Mouse (Mus musculus) frontal cortex, adult (tissue): ENCODE results near the gene Tmem260.

Experiments
- ATAC-seq: cut with Nextera tagmentation; 2 replicates; pipeline ENCODE4 v1.9.2; 2017; ENCODE audit warnings: mild to moderate bottlenecking, moderate library complexity, mixed read lengths; ENCODE audit not compliant: low TSS enrichment

The Tmem260 gene

GRCm38 (mm10) chr14:48481591-48481990 lies 35.7 kb downstream of the Tmem260 start:
- peak; percentile 100 for ATAC-seq

- ATAC-seq: no peak
Observed at GRCm38 (mm10) chr14:48482762-48483161, 36.8 kb downstream of the Tmem260 start.

GRCm38 (mm10) chr14:48493896-48494295 lies 48.0 kb downstream of the Tmem260 start:
- ATAC-seq: peak; percentile 69; the same call in 1 of the 2 replicates

DNA sequence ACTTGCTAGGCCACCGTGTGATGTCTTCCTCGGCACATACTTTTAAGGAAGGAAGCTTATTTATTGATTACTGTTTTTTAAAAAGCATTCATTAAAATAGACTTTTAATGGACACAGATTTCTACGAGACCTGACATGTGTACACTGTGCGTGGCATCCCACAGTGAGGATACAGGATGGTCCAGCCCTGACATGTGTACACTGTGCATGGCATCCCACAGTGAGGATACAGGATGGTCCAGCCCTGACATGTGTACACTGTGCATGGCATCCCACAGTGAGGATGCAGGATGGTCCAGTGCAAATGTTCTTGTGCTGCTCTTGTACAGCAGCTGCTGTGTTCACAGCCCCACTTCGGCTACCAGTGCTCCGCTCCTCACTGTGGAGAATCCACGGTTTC lies 56.6 kb downstream of the Tmem260 start:
- ATAC-seq: no peak

DNA sequence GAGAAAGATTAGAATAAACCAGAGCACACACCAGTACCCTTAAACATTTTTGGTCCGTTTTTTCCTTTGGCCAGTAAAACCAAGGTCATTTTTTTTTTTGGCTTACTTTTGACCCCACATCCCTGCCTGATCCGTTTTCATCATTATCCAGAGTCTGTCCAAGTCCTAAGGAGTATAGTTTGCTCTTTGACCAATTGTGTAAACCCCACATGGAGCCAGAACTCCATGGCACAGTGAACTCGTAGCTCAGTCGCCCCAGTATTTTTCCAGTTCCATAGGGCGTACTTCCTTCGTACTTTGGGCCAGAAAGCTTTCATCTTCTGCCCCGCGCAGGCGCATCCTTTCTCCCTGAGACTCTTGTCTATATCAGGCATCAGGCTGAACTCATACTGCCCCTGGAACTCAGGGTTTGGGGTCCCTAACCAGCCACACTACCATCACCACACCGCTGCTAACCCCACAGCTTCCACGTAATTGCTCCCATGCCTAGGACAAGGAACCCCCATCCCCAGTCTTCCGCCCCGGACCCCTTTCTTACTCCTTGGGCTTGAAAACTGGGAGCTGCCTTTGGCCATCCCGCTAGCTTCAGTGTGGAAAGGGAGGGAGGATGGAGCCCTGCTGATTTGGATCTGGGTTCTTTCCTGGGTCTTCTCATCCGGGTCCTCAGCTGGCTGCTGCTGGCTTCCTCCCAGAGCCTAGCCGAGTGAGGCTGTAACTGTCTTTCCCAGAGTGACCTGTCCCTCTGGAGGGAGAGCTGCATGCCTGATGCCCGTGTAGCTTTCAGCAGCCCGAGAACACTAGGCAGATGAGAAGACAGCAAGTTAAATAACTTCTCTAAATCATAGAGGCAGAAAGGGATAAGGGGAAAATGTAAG lies 58.0 kb downstream of the Tmem260 start:
- ATAC-seq: no peak

DNA sequence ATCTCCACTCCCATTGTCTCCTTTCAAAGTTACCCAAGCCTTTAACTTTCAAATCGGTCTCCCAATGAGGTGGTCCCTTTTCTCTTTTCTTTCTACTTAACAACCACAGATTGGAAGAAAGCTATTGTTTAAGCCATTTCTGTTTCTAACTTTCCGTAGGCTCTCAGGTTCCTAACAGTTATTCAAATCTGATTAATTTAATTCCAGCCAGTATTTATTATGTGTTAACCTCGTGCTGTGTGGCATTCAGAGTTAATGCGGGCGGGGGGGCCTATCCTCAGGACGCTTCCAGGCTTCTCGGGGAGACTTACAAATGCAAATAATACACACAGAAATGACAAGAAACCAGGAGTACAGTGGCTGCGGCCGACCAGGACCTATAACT lies 58.6 kb downstream of the Tmem260 start:
- no peak for ATAC-seq

DNA sequence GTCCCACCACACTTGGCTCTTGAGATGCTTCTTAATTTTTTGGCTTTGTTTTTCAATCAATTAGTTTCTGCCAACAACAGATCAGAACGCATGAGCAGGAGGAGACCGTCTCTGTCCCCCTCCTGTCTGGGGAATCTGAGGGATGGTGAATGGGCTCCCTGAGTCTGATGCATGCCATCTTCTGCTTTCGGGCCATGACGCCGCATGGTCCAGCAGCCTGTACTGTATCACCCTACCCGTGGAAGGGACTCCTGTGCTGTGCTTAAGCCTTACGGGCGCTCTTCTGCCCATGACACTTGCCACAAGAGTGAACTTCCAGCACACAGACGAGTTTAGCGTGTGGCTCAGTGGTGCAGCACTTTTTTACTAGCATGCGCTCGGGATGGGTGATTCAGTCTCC lies 59.7 kb downstream of the Tmem260 start:
- ATAC-seq: no peak

- ATAC-seq: no peak
Observed at GRCm38 (mm10) chr14:48507376-48507775, 61.5 kb downstream of the Tmem260 start.

DNA sequence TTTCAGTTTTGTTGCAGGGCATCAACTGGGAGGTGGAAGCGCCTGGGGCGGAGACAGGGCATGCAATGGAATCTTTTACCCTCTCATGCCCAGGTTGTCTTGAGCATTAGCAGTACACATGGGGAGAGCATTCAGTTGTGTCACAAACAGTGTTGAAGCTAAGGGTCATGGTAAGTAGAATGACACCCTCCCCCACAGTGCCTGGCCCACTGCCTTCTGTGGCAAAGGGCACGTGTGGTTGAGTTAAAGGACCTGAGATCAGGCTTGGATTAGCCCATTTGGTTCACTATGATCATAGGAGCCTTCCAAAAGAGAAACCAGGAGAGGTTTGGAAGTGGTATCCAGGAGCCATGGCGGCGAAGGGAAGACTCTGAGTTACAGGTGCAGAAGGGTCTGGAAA lies 63.2 kb downstream of the Tmem260 start:
- ATAC-seq: no peak

DNA sequence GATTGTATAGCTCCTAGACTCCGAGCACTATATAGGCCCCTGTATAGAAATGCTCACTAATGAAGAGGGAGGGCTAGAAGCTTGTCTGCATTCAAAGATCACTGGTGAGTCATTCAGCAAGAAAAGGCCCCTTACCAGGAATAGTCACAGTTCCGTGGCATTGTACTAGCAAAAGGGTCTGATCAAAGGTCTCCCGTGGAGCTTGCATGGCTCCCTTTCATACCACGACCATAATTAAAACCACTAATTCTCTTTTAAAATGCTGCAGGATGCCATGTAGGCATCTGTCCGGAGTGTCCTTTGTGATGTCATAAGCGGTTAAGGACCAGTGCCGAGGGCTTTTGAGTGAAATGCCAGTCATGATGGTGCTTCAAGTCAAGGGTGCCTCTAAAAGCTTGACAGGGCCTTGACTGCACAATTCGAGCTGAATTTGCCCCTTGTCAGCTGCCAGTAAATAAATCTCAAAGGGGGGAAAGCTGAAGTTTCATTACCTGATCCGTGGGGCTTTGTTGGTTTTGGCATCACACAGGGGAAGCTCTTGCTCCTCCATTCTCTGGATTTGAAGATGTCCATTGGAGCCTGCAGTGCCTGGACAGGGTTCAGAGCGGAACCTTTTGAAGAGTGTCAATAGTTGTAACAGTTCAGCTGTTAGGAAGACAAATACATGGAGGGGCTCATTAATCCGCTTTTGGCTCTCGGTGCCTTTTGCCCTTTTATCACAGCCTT lies 67.3 kb downstream of the Tmem260 start:
- ATAC-seq: no peak

DNA sequence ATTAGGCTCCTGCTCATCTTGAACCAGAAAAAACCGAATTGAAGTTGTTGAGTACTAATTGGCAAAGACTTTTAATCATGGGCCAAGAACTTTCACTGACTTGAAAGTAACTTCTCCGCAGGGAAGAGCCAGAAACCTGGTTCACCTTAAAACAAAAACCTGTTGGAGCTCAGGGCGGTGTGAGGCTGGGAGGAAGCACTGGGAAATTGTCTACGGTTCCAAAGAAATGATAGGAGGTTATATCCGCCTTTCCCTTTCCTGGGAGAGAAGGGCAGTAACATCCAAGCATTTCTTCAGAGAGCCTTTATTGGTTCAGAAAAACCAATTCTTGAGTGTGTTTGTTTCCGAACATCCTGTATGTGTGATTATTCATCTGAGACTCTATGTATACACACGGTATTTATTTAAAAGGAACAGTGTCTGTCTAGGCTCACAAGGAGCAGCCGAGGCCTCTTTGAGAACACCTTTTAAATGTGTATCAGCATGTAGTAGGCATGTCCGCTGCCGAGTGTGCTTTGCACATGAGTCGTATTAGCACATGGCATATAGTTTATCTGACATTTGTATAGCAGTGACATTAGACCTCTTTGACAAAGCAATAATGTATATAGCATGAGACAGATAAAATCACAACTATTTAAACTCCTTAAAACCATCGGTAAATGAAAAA lies 68.0 kb downstream of the Tmem260 start:
- ATAC-seq: no peak

DNA sequence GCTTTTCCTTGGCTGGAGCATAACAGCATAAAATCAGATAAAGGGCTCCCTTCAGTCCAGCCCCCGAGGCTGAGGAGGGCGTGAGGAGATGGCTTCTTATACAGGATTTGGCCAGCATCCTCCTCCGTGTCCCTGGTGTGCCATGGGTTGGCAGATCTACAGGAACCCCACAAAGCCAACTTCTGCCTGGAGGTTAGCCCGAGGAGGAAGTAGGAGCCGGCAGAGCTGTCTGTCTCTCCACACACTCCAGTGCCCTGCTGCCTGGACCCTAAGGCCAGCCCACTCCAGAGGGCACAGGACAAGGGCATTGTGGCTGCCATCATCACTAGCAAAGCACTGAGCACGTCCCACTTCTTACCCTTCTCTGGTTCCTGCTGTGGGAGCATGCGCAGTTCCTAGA lies 68.7 kb downstream of the Tmem260 start:
- no peak for ATAC-seq

DNA sequence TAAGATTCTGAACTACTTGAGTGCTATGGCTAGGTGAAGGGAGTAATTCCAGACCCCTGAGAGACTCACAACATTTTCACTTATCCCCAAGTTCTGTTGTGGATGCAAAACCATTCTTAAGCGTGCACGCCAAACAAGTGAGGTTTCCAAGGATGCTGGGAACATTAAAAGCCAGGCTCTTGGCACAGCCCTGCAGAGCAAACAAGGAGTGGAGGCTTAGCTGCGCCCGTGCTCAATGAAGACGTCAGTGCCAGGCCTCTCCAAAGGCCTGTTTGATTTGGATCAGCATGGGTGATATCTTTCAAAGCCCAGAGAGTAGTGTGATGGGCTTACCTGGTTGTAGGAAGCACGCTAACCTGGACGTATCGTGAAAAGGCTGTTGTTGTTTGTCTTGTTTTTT lies 69.6 kb downstream of the Tmem260 start:
- no peak for ATAC-seq

DNA sequence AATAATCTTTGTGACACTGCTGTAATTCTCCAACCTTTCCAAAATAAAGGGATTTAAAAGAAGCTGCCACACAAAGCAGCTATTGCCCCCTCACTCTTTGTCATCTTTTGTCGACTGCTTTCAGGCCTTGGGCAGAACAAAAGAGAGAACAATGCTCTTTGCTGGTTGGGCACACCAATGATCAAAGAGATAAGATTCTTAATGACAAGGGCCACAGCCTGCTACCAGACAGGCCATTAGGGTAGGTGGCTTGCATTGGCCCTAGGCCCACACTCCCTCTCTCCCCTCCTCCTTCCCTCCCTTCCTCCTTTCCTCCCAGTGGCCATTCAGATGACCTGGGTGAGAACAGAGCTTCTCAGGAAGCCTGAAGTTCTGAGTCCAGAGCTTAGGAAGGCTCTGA lies 77.4 kb downstream of the Tmem260 start:
- ATAC-seq: no peak

- ATAC-seq: no peak
Observed at GRCm38 (mm10) chr14:48524135-48524534, 78.2 kb downstream of the Tmem260 start.

- ATAC-seq: no peak
Observed at GRCm38 (mm10) chr14:48525055-48525454, 79.1 kb downstream of the Tmem260 start.

- no peak for ATAC-seq
Observed at GRCm38 (mm10) chr14:48530629-48531028, 84.7 kb downstream of the Tmem260 start.

GRCm38 (mm10) chr14:48537795-48538766 lies 92.2 kb downstream of the Tmem260 start:
- ATAC-seq: 0 out of 2 replicates have a peak, but pooled peaks have one; percentile 20

DNA sequence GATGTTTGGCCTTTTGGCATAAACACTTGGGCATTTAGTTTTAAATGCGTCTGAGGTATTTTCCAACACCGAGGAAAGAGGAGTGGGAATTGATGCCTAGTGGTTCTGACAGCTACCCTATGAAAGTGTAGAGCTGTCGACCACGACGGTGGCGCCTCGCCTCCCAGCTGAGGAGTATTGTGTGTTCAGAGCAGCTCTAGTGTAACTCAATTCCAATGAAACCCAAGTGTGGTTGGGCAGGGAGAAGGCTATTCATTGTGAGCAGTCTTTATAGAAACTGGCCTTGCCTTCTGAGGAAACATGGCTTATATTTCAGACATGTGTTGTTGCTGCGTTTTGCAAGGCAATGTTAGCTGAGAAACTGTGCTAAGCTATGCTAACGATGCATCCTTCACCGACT lies 99.2 kb downstream of the Tmem260 start:
- no peak for ATAC-seq

DNA sequence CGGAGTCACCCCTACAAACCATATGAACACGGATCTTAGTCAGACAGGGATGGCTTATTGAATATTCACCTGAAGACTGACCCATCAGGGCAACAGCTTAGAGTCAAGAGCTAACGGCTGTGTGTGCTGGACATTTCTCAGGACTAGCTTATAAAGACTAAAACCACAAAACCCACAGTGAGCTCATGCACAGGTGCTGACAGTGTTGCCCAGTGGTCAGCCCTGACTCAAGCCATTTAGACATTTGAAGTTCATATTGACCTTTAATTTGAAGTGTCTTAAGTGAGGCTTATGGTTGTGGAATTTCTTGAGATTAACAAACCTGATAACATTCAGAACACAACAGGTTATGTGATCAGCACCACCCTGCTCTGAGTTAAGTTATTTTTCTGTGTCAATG lies 100.1 kb downstream of the Tmem260 start:
- no peak for ATAC-seq

DNA sequence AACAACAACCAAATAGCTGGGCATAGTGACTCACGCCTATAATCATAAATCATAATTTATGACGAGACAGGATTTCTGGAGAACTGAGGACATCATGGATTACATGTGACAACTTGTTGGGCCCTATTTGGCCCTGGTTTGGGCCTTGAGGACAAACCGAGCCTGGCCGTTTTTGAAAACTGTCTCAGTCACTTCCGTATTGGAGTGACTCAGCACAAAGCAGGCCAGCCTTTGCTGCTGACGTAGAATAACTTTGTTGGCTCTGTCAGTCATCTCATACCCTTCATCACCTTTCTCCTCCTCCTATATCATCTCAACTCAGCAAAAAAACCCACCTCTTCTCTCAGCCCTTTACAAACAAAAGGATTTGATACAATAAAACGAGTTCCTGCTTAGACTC lies 103.8 kb downstream of the Tmem260 start:
- no peak for ATAC-seq
